Mouse (Mus musculus): ENCODE measurements around the gene Cilp. TPM values are rescaled to one million over a fixed set of nuclear protein-coding genes. Genes with fewer than 3 reads are reported as not detected.

The Cilp gene
- polyA plus RNA-seq, 2 experiments, result 5.5 to 9.5 TPM

DNA sequence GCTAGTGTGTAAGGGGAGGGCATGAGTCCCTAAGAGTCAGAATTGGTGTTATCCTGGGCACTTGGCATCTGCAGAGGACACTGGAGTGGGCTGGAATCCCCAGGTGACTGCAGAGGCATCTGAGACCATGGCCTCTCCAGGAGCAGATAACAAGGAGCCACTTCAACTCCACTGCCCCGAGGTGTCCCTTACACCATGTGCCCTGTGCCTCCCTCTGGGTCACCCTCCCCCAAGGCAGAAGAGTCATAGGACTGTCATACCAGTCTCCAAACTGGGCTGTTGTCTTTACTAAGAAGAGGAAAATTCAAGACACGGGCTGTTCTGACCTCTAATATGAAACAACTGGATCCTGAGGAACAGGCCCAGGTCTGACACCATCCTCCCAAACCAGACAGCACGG, 30.2 kb upstream of the Cilp start:
- Histone ChIP-seq H3K9ac (ENCODE audit: low read depth, low read length, severe bottlenecking) (no peak overlapping the region), H3K4me1 (ENCODE audit: control insufficient read depth, insufficient read depth, low read length) (0 out of 2 replicates have a peak, but pooled peaks cover 6% of the 10 kb centered on the region), H3K36me3 (ENCODE audit: control insufficient read depth, insufficient read depth, low read length) (peaks cover 15% of the 10 kb centered on the region; the same call in 1 of the 2 replicates), H3K4me2 (replicated peaks; ENCODE audit: low read depth, low read length, severe bottlenecking) (no peak overlapping the region), H3K27me3 (ENCODE audit: control insufficient read depth, insufficient read depth, low read length) (no peaks in the 10 kb centered on the region), H3K27ac (replicated peaks; ENCODE audit: low read depth, low read length) (no peak overlapping the region), H3K9me3 (ENCODE audit: control insufficient read depth, low read length) (no peaks in the 10 kb centered on the region), H3K4me3 (replicated peaks; ENCODE audit: low read length) (no peak overlapping the region)
- TF ChIP-seq POLR2A (IDR thresholded peaks at IDR 0.05; ENCODE audit: borderline replicate concordance, extremely low read depth, insufficient read depth, insufficient read length), result no peak
- WGBS, result 83% methylated on average over 3 of the region's 3 CpGs
- DNase-seq (ENCODE audit: low spot score) (no peak), ATAC-seq (ENCODE audit: low FRiP score, low read depth) (no peak)

DNA sequence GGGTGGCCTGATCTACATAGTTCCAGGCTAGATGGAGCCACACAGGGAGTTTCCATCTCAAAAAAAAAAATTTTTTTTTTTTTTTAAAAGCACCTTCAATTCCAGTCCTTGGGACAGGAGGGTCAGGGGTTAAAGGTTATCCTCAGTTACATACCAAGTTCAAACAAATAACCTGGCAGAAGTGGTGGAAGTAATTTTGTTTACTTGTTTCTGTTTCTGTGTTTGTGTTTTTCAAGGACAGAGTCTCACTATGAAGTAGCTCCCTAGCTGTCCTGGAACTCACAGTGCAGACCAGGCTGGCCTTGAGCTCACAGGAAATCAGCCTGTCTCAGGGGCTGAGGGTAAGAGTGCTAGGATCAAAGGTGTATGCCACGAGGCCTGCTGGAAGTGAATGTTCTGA, 29.4 kb upstream of the Cilp start:
- no peak overlapping the region for H3K9ac ChIP-seq (ENCODE audit: low read depth, low read length, severe bottlenecking)
- H3K36me3 ChIP-seq (ENCODE audit: control insufficient read depth, insufficient read depth, low read length), result peaks cover 8% of the 10 kb centered on the region; the same call in 1 of the 2 replicates
- ATAC-seq (ENCODE audit: low FRiP score, low read depth), result no peak
- no peak overlapping the region for H3K27ac ChIP-seq (replicated peaks; ENCODE audit: low read depth, low read length)
- H3K4me3 ChIP-seq (replicated peaks; ENCODE audit: low read length), result no peak overlapping the region
- H3K4me2 ChIP-seq (replicated peaks; ENCODE audit: low read depth, low read length, severe bottlenecking), result no peak overlapping the region
- TF ChIP-seq POLR2A (IDR thresholded peaks at IDR 0.05; ENCODE audit: borderline replicate concordance, extremely low read depth, insufficient read depth, insufficient read length), result no peak
- DNase-seq (ENCODE audit: low spot score), result no peak
- H3K9me3 ChIP-seq (ENCODE audit: control insufficient read depth, low read length), result no peaks in the 10 kb centered on the region
- H3K4me1 ChIP-seq (ENCODE audit: control insufficient read depth, insufficient read depth, low read length), result 0 out of 2 replicates have a peak, but pooled peaks cover 6% of the 10 kb centered on the region
- H3K27me3 ChIP-seq (ENCODE audit: control insufficient read depth, insufficient read depth, low read length), result no peaks in the 10 kb centered on the region
- WGBS, result 24% methylated on average over 1 of the region's 1 CpGs

DNA sequence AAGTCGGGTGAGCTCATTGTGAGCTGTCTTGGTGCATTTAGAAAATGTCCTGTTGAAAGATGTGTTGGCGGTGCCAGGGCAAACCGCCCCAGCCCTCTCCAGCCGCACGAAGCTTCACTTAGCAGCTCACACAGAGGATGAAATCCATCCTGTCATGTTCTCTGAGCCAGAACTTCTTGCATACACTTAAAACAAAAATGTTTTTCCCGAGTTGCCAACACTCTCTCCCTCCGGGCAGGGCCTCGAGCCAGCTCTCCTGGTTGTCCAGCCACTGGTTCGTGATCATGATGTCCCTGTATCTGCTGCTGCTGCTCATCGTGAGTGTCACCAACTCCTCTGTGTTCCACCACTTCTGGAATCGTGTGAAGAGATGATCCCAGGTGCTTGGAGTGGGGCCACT, 27.4 kb upstream of the Cilp start:
- no peaks in the 10 kb centered on the region for H3K27me3 ChIP-seq (ENCODE audit: control insufficient read depth, insufficient read depth, low read length)
- no peak overlapping the region for H3K27ac ChIP-seq (replicated peaks; ENCODE audit: low read depth, low read length)
- H3K4me2 ChIP-seq (replicated peaks; ENCODE audit: low read depth, low read length, severe bottlenecking), result no peak overlapping the region
- TF ChIP-seq POLR2A (IDR thresholded peaks at IDR 0.05; ENCODE audit: borderline replicate concordance, extremely low read depth, insufficient read depth, insufficient read length), result no peak
- 69% methylated on average over 11 of the region's 11 CpGs for WGBS
- 0 out of 2 replicates have a peak, but pooled peaks cover 4% of the 10 kb centered on the region for H3K36me3 ChIP-seq (ENCODE audit: control insufficient read depth, insufficient read depth, low read length)
- H3K9ac ChIP-seq (ENCODE audit: low read depth, low read length, severe bottlenecking), result 0 out of 2 replicates have a peak overlapping the region, but pooled peaks have one; percentile 5
- H3K4me1 ChIP-seq (ENCODE audit: control insufficient read depth, insufficient read depth, low read length), result 0 out of 2 replicates have a peak, but pooled peaks cover 6% of the 10 kb centered on the region
- ATAC-seq (ENCODE audit: low FRiP score, low read depth) (no peak), DNase-seq (ENCODE audit: low spot score) (no peak)
- H3K4me3 ChIP-seq (replicated peaks; ENCODE audit: low read length), result no peak overlapping the region
- no peaks in the 10 kb centered on the region for H3K9me3 ChIP-seq (ENCODE audit: control insufficient read depth, low read length)

DNA sequence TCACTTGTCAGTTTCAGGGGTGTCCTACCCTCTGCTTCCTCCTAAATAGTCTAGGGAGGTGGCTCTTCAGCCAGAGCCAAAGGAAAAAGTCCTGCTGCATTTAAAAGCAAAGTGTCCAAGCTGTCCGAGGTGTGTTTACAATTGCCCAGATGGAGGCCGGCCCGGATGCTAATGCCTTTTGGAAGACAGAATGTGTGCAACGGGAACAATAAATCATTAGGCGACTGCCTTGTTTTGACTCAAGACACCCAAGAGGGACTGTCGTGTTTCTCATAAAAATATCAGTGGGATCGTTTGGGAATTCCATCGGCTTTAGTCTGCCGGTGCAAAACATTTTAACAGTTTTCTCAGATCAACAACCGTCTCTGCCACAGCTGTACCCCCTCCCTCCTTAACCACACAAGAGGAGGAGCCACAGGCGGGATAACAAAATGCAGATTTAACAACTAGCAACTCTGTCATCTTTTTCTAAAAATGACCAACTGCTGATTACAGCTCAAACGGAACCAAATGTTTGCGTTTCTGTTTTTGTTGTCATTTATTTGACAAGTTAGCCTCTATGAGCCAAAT, 26.7 kb upstream of the Cilp start:
- DNase-seq (ENCODE audit: low spot score) (no peak), ATAC-seq (ENCODE audit: low FRiP score, low read depth) (no peak)
- Histone ChIP-seq H3K36me3 (ENCODE audit: control insufficient read depth, insufficient read depth, low read length) (0 out of 2 replicates have a peak, but pooled peaks cover 4% of the 10 kb centered on the region), H3K9me3 (ENCODE audit: control insufficient read depth, low read length) (no peaks in the 10 kb centered on the region), H3K27ac (replicated peaks; ENCODE audit: low read depth, low read length) (no peak overlapping the region), H3K4me3 (replicated peaks; ENCODE audit: low read length) (no peak overlapping the region), H3K27me3 (ENCODE audit: control insufficient read depth, insufficient read depth, low read length) (no peaks in the 10 kb centered on the region), H3K4me1 (ENCODE audit: control insufficient read depth, insufficient read depth, low read length) (0 out of 2 replicates have a peak, but pooled peaks cover 6% of the 10 kb centered on the region), H3K4me2 (replicated peaks; ENCODE audit: low read depth, low read length, severe bottlenecking) (no peak overlapping the region), H3K9ac (ENCODE audit: low read depth, low read length, severe bottlenecking) (peak overlapping the region; percentile 5; the same call in 1 of the 2 replicates)
- no peak for TF ChIP-seq POLR2A (IDR thresholded peaks at IDR 0.05; ENCODE audit: borderline replicate concordance, extremely low read depth, insufficient read depth, insufficient read length)
- WGBS, result 24% methylated on average over 13 of the region's 13 CpGs

DNA sequence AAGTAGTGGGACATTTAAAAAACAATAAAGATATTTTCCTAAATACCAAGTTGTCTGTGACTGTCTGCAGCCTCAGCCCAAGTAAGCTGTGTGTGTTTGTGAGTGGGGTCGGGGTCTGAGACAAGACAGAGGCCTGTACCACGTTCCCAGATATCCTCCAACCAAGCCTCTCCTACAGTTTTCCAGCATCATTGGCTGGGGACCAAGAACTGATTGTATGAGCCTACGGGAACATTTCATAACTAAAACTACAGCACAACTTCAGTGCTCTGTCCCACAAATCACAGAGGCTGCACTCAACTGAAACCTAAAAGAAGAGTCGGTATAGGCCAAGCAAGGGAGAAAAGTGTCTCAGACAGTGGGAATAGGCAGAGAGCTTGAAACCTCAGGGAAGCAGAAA, 25.8 kb upstream of the Cilp start:
- H3K27ac ChIP-seq (replicated peaks; ENCODE audit: low read depth, low read length), result no peak overlapping the region
- ATAC-seq (ENCODE audit: low FRiP score, low read depth), result no peak
- WGBS, result 87% methylated on average over 4 of the region's 4 CpGs
- no peak overlapping the region for H3K4me3 ChIP-seq (replicated peaks; ENCODE audit: low read length)
- H3K36me3 ChIP-seq (ENCODE audit: control insufficient read depth, insufficient read depth, low read length), result no peaks in the 10 kb centered on the region
- DNase-seq (ENCODE audit: low spot score), result no peak
- H3K4me2 ChIP-seq (replicated peaks; ENCODE audit: low read depth, low read length, severe bottlenecking), result no peak overlapping the region
- H3K4me1 ChIP-seq (ENCODE audit: control insufficient read depth, insufficient read depth, low read length), result peaks cover 6% of the 10 kb centered on the region; the same call in 1 of the 2 replicates
- H3K27me3 ChIP-seq (ENCODE audit: control insufficient read depth, insufficient read depth, low read length), result no peaks in the 10 kb centered on the region
- H3K9me3 ChIP-seq (ENCODE audit: control insufficient read depth, low read length), result no peaks in the 10 kb centered on the region
- no peak overlapping the region for H3K9ac ChIP-seq (ENCODE audit: low read depth, low read length, severe bottlenecking)
- TF ChIP-seq POLR2A (IDR thresholded peaks at IDR 0.05; ENCODE audit: borderline replicate concordance, extremely low read depth, insufficient read depth, insufficient read length), result no peak
